8 mouse cellular contexts compared by ENCODE assay signal in genomic region chr2:139678275-139679140, GRCm38 (mm10). TPM values are rescaled to one million over a fixed set of nuclear protein-coding genes. Genes with fewer than 3 reads are reported as not detected.
A peak's percentile ranks its signal among the peaks of the same experiment; 100 is the strongest.
DNase-seq lines count a peak whose midpoint lies in the region; ATAC-seq and TF ChIP-seq lines count a peak whose summit lies in the region.

No protein-coding gene starts in this region.

- ATAC-seq in embryonic facial prominence, embryonic 12.5 days (ENCODE audit: insufficient number of reproducible peaks, insufficient read depth, low FRiP score, low TSS enrichment): peak; percentile 86
- ATAC-seq in intestine, postnatal 0 days: peak; percentile 67
- ATAC-seq in midbrain, embryonic 13.5 days: peak; percentile 93

- H3K9me3 ChIP-seq in embryonic facial prominence, embryonic 12.5 days: no peaks in the 10 kb centered on the region
- H3K9me3 ChIP-seq in intestine, postnatal 0 days (ENCODE audit: control insufficient read depth): no peaks in the 10 kb centered on the region
- no peaks in the 10 kb centered on the region for H3K9me3 ChIP-seq in midbrain, embryonic 13.5 days

- H3K4me3 ChIP-seq in spleen, adult 2 months (ENCODE audit: extremely low read depth, insufficient read depth, insufficient read length): peak overlapping the region; percentile 27; the same call in 1 of the 2 replicates
- H3K4me3 ChIP-seq in embryonic facial prominence, embryonic 12.5 days: peak overlapping the region; percentile 88
- H3K4me3 ChIP-seq in intestine, postnatal 0 days (ENCODE audit: low read depth, low read length): peak overlapping the region; percentile 82
- peak overlapping the region; percentile 97 for H3K4me3 ChIP-seq in midbrain, embryonic 13.5 days (replicated peaks)

- peaks cover 12% of the 10 kb centered on the region for H3K27me3 ChIP-seq in spleen, adult 2 months (ENCODE audit: control insufficient read depth, insufficient read depth, low read length)
- peaks cover 6% of the 10 kb centered on the region; the same call in 1 of the 2 replicates for H3K27me3 ChIP-seq in embryonic facial prominence, embryonic 12.5 days
- peaks cover 48% of the 10 kb centered on the region for H3K27me3 ChIP-seq in intestine, postnatal 0 days (replicated peaks; ENCODE audit: control insufficient read depth, insufficient read depth, low read length)
- H3K27me3 ChIP-seq in midbrain, embryonic 13.5 days: peaks cover 30% of the 10 kb centered on the region

- TF ChIP-seq CTCF in spleen, adult 2 months (IDR thresholded peaks at IDR 0.05; ENCODE audit: extremely low read depth, insufficient read depth, insufficient read length, insufficient replicate concordance): no peak
- peak; percentile 50 for TF ChIP-seq CTCF in intestine, postnatal 0 days (IDR thresholded peaks at IDR 0.05; ENCODE audit: low read depth)

- WGBS in spleen, adult 2 months: 2% methylated on average over 70 of the region's 84 CpGs
- WGBS in embryonic facial prominence, embryonic 12.5 days: under 1% methylated on average over 81 of the region's 84 CpGs
- under 1% methylated on average over 71 of the region's 84 CpGs for WGBS in intestine, postnatal 0 days
- WGBS in midbrain, embryonic 13.5 days: under 1% methylated on average over 68 of the region's 84 CpGs

- peaks cover 4% of the 10 kb centered on the region; the same call in 1 of the 2 replicates for H3K4me1 ChIP-seq in spleen, adult 2 months (ENCODE audit: control insufficient read depth, insufficient read depth, insufficient read length)
- peaks cover 10% of the 10 kb centered on the region for H3K4me1 ChIP-seq in embryonic facial prominence, embryonic 12.5 days
- H3K4me1 ChIP-seq in intestine, postnatal 0 days (replicated peaks; ENCODE audit: control insufficient read depth, insufficient read depth, low read length): no peaks in the 10 kb centered on the region; the same call in 1 of the 2 replicates
- peaks cover 22% of the 10 kb centered on the region for H3K4me1 ChIP-seq in midbrain, embryonic 13.5 days (replicated peaks)

- H3K9ac ChIP-seq in embryonic facial prominence, embryonic 12.5 days: peak overlapping the region; percentile 83
- H3K9ac ChIP-seq in intestine, postnatal 0 days (ENCODE audit: low read depth, low read length): peak overlapping the region; percentile 59
- H3K9ac ChIP-seq in midbrain, embryonic 13.5 days (replicated peaks): peak overlapping the region; percentile 87

- intact Hi-C loops in left cerebral cortex, postnatal 4 days (cut with DNase I): no loop called here

- no peak for TF ChIP-seq POLR2A in spleen, adult 2 months (IDR thresholded peaks at IDR 0.05; ENCODE audit: low read depth, low read length)

- no peak for DNase-seq in spleen, adult 2 months (ENCODE audit: low read depth in 1 of 2, low spot score in 2 of 2)
- no peak for DNase-seq in spleen, adult 12 weeks (ENCODE audit: low spot score)
- DNase-seq in heart, adult 18-20 months: peak; percentile 14 to 35
- peak; percentile 49 for DNase-seq in left cerebral cortex, postnatal 4 days
- peak; percentile 61 for DNase-seq in telencephalon, adult 2 months (ENCODE audit: low read depth, low spot score)

- H3K36me3 ChIP-seq in spleen, adult 2 months (ENCODE audit: control insufficient read depth, insufficient read depth, low read length): no peaks in the 10 kb centered on the region
- no peaks in the 10 kb centered on the region for H3K36me3 ChIP-seq in embryonic facial prominence, embryonic 12.5 days
- H3K36me3 ChIP-seq in intestine, postnatal 0 days (ENCODE audit: control insufficient read depth, insufficient read depth): no peaks in the 10 kb centered on the region
- no peaks in the 10 kb centered on the region for H3K36me3 ChIP-seq in midbrain, embryonic 13.5 days

- no peak overlapping the region for H3K27ac ChIP-seq in spleen, adult 2 months (ENCODE audit: insufficient read depth, low read length)
- peak overlapping the region; percentile 84 for H3K27ac ChIP-seq in embryonic facial prominence, embryonic 12.5 days
- H3K27ac ChIP-seq in intestine, postnatal 0 days (ENCODE audit: low read depth, low read length): no peak overlapping the region
- peak overlapping the region; percentile 67 for H3K27ac ChIP-seq in midbrain, embryonic 13.5 days

- peak overlapping the region; percentile 100 for H3K4me2 ChIP-seq in embryonic facial prominence, embryonic 12.5 days (replicated peaks)
- H3K4me2 ChIP-seq in intestine, postnatal 0 days (replicated peaks; ENCODE audit: low read depth): peak overlapping the region; percentile 99
- H3K4me2 ChIP-seq in midbrain, embryonic 13.5 days (replicated peaks): peak overlapping the region; percentile 100

RNA-seq across cellular contexts. Expression of gene Ism1, which starts 0.5 kb away (rescaled TPM):
- 0.16 and 0.28 TPM in 2 replicates for polyA plus RNA-seq in spleen, adult 2 months (2012; rRNA removed)
- 2.9 and 3.4 TPM in 2 replicates for polyA plus RNA-seq in embryonic facial prominence, embryonic 12.5 days (2016; fragmentation: Nextera tagmentation; extraction: Ambion mirVana)
- total RNA-seq in heart, adult 18-20 months (2021): 1 to 10 TPM in 1 of 2 experiments, under 1 TPM in 1; 0.79 to 1.3 TPM
- 0.37 and 0.44 TPM in 2 replicates for polyA plus RNA-seq in intestine, postnatal 0 days (2015; fragmentation: Nextera tagmentation; extraction: Ambion mirVana)
- 1 to 10 TPM; 2.5 to 3.2 TPM for total RNA-seq in left cerebral cortex, postnatal 4 days (2021)
- polyA plus RNA-seq in midbrain, embryonic 13.5 days (2015; fragmentation: Nextera tagmentation; extraction: Ambion mirVana): 0.36 and 0.50 TPM in 2 replicates

Comparison
In these comparisons a context has a peak if more than half of its experiments do, and no peak if none do; other contexts are left out.
1. DNase-seq: peak in heart, adult 18-20 months (2 of 2), left cerebral cortex, postnatal 4 days (single experiment) and telencephalon, adult 2 months (single experiment); none in spleen, adult 2 months (0 of 2) and spleen, adult 12 weeks (single experiment).
2. H3K27ac ChIP-seq: peak in embryonic facial prominence, embryonic 12.5 days (single experiment) and midbrain, embryonic 13.5 days (single experiment); none in spleen, adult 2 months (single experiment) and intestine, postnatal 0 days (single experiment).
3. H3K4me3 ChIP-seq: peak in every context shown above with its lines; median percentile 97 in midbrain, embryonic 13.5 days; 88 in embryonic facial prominence, embryonic 12.5 days; 82 in intestine, postnatal 0 days; 27 in spleen, adult 2 months.
4. Peak in every context shown above with its lines, with median percentiles within 50 percentile points of each other: ATAC-seq, H3K4me2 ChIP-seq and H3K9ac ChIP-seq.